Mouse (Mus musculus): ENCODE data around the gene Gm20388. TPM values are rescaled to one million over a fixed set of nuclear protein-coding genes. Genes with fewer than 3 reads are reported as not detected.

Gm20388 gene
- polyA plus RNA-seq, 1 experiment from 2014 or later, result 8.3 TPM

GRCm38 (mm10) chr8:119981253-119981652, 70.6 kb downstream of the Gm20388 start:
- no peaks in the 10 kb centered on the region for H3K27me3 ChIP-seq (replicated peaks; ENCODE audit: control insufficient read depth, insufficient read depth, low read length)
- WGBS, result 66% methylated on average over 4 of the region's 4 CpGs
- ATAC-seq (replicated peaks; ENCODE audit: low FRiP score, low TSS enrichment, low read depth) (no peak), DNase-seq (ENCODE audit: low spot score) (no peak)
- H3K27ac ChIP-seq (ENCODE audit: low read depth), result no peak overlapping the region
- no peaks in the 10 kb centered on the region for H3K36me3 ChIP-seq (ENCODE audit: control insufficient read depth, insufficient read depth, low read length)
- H3K9me3 ChIP-seq (ENCODE audit: control insufficient read depth, low read length), result no peaks in the 10 kb centered on the region
- H3K4me3 ChIP-seq (ENCODE audit: low read depth, low read length), result no peak overlapping the region
- no peak overlapping the region for H3K4me2 ChIP-seq (ENCODE audit: low read length)
- H3K9ac ChIP-seq (ENCODE audit: low read length), result no peak overlapping the region
- no peaks in the 10 kb centered on the region for H3K4me1 ChIP-seq (replicated peaks; ENCODE audit: control insufficient read depth, insufficient read depth, low read length)

GRCm38 (mm10) chr8:119984085-119984484, 73.4 kb downstream of the Gm20388 start:
- Histone ChIP-seq H3K36me3 (ENCODE audit: control insufficient read depth, insufficient read depth, low read length) (no peaks in the 10 kb centered on the region), H3K9me3 (ENCODE audit: control insufficient read depth, low read length) (no peaks in the 10 kb centered on the region), H3K9ac (ENCODE audit: low read length) (no peak overlapping the region), H3K4me3 (ENCODE audit: low read depth, low read length) (no peak overlapping the region), H3K4me1 (replicated peaks; ENCODE audit: control insufficient read depth, insufficient read depth, low read length) (no peaks in the 10 kb centered on the region), H3K4me2 (ENCODE audit: low read length) (no peak overlapping the region), H3K27me3 (replicated peaks; ENCODE audit: control insufficient read depth, insufficient read depth, low read length) (no peaks in the 10 kb centered on the region), H3K27ac (ENCODE audit: low read depth) (no peak overlapping the region)
- ATAC-seq (replicated peaks; ENCODE audit: low FRiP score, low TSS enrichment, low read depth) (no peak), DNase-seq (ENCODE audit: low spot score) (no peak)

- DNase-seq (ENCODE audit: low spot score) (no peak), ATAC-seq (replicated peaks; ENCODE audit: low FRiP score, low TSS enrichment, low read depth) (no peak)
- Histone ChIP-seq H3K9me3 (ENCODE audit: control insufficient read depth, low read length) (no peaks in the 10 kb centered on the region), H3K27ac (ENCODE audit: low read depth) (no peak overlapping the region), H3K4me3 (ENCODE audit: low read depth, low read length) (no peak overlapping the region), H3K4me1 (replicated peaks; ENCODE audit: control insufficient read depth, insufficient read depth, low read length) (no peaks in the 10 kb centered on the region), H3K36me3 (ENCODE audit: control insufficient read depth, insufficient read depth, low read length) (no peaks in the 10 kb centered on the region), H3K27me3 (replicated peaks; ENCODE audit: control insufficient read depth, insufficient read depth, low read length) (no peaks in the 10 kb centered on the region), H3K9ac (ENCODE audit: low read length) (no peak overlapping the region), H3K4me2 (ENCODE audit: low read length) (no peak overlapping the region)
- 63% methylated on average over 5 of the region's 5 CpGs for WGBS
These were observed 75.5 kb downstream of the Gm20388 start for GRCm38 (mm10) chr8:119986174-119986573.

GRCm38 (mm10) chr8:119988087-119988486, 77.4 kb downstream of the Gm20388 start:
- Histone ChIP-seq H3K27ac (ENCODE audit: low read depth) (no peak overlapping the region), H3K4me1 (replicated peaks; ENCODE audit: control insufficient read depth, insufficient read depth, low read length) (peaks cover 7% of the 10 kb centered on the region; the same call in 1 of the 2 replicates), H3K36me3 (ENCODE audit: control insufficient read depth, insufficient read depth, low read length) (no peaks in the 10 kb centered on the region), H3K4me3 (ENCODE audit: low read depth, low read length) (no peak overlapping the region), H3K9me3 (ENCODE audit: control insufficient read depth, low read length) (no peaks in the 10 kb centered on the region), H3K27me3 (replicated peaks; ENCODE audit: control insufficient read depth, insufficient read depth, low read length) (no peaks in the 10 kb centered on the region), H3K4me2 (ENCODE audit: low read length) (no peak overlapping the region), H3K9ac (ENCODE audit: low read length) (no peak overlapping the region)
- DNase-seq (ENCODE audit: low spot score), result no peak
- ATAC-seq (replicated peaks; ENCODE audit: low FRiP score, low TSS enrichment, low read depth), result no peak
- WGBS, result 65% methylated on average over 15 of the region's 15 CpGs

GRCm38 (mm10) chr8:119992249-119992648, 81.6 kb downstream of the Gm20388 start, which contains the start of gene Crispld2:
Gene Crispld2 (plus strand): TSS chr8:119992438.
- peaks cover 24% of the 10 kb centered on the region for H3K4me1 ChIP-seq (replicated peaks; ENCODE audit: control insufficient read depth, insufficient read depth, low read length)
- ATAC-seq (replicated peaks; ENCODE audit: low FRiP score, low TSS enrichment, low read depth) (peak; percentile 88), DNase-seq (ENCODE audit: low spot score) (peak; percentile 89)
- no peaks in the 10 kb centered on the region for H3K9me3 ChIP-seq (ENCODE audit: control insufficient read depth, low read length)
- peak within 1 kb of the TSS; percentile 35 for H3K9ac ChIP-seq (ENCODE audit: low read length)
- peak within 1 kb of the TSS; percentile 27; the same call in 1 of the 2 replicates for H3K27ac ChIP-seq (ENCODE audit: low read depth)
- H3K36me3 ChIP-seq (ENCODE audit: control insufficient read depth, insufficient read depth, low read length), result no peaks in the 10 kb centered on the region
- peak within 1 kb of the TSS; percentile 44 for H3K4me3 ChIP-seq (ENCODE audit: low read depth, low read length)
- peak within 1 kb of the TSS; percentile 51 for H3K4me2 ChIP-seq (ENCODE audit: low read length)
- under 1% methylated on average over 25 of the region's 25 CpGs for WGBS
- no peaks in the 10 kb centered on the region for H3K27me3 ChIP-seq (replicated peaks; ENCODE audit: control insufficient read depth, insufficient read depth, low read length)

GRCm38 (mm10) chr8:119994114-119994513, 83.5 kb downstream of the Gm20388 start:
- no peak overlapping the region for H3K9ac ChIP-seq (ENCODE audit: low read length)
- peaks cover 24% of the 10 kb centered on the region for H3K4me1 ChIP-seq (replicated peaks; ENCODE audit: control insufficient read depth, insufficient read depth, low read length)
- peak overlapping the region; percentile 44 for H3K4me3 ChIP-seq (ENCODE audit: low read depth, low read length)
- no peaks in the 10 kb centered on the region for H3K9me3 ChIP-seq (ENCODE audit: control insufficient read depth, low read length)
- no peak for DNase-seq (ENCODE audit: low spot score)
- H3K27ac ChIP-seq (ENCODE audit: low read depth), result 0 out of 2 replicates have a peak overlapping the region, but pooled peaks have one; percentile 16
- 35% methylated on average over 7 of the region's 7 CpGs for WGBS
- H3K36me3 ChIP-seq (ENCODE audit: control insufficient read depth, insufficient read depth, low read length), result no peaks in the 10 kb centered on the region
- ATAC-seq (replicated peaks; ENCODE audit: low FRiP score, low TSS enrichment, low read depth), result no peak
- no peaks in the 10 kb centered on the region for H3K27me3 ChIP-seq (replicated peaks; ENCODE audit: control insufficient read depth, insufficient read depth, low read length)
- peak overlapping the region; percentile 51 for H3K4me2 ChIP-seq (ENCODE audit: low read length)

- ATAC-seq (replicated peaks; ENCODE audit: low FRiP score, low TSS enrichment, low read depth) (no peak), DNase-seq (ENCODE audit: low spot score) (no peak)
- WGBS, result 21% methylated on average over 6 of the region's 6 CpGs
- H3K36me3 ChIP-seq (ENCODE audit: control insufficient read depth, insufficient read depth, low read length), result no peaks in the 10 kb centered on the region
- 0 out of 2 replicates have a peak overlapping the region, but pooled peaks have one; percentile 16 for H3K27ac ChIP-seq (ENCODE audit: low read depth)
- peaks cover 24% of the 10 kb centered on the region for H3K4me1 ChIP-seq (replicated peaks; ENCODE audit: control insufficient read depth, insufficient read depth, low read length)
- H3K4me3 ChIP-seq (ENCODE audit: low read depth, low read length), result peak overlapping the region; percentile 44
- H3K4me2 ChIP-seq (ENCODE audit: low read length), result peak overlapping the region; percentile 51
- no peaks in the 10 kb centered on the region for H3K27me3 ChIP-seq (replicated peaks; ENCODE audit: control insufficient read depth, insufficient read depth, low read length)
- H3K9me3 ChIP-seq (ENCODE audit: control insufficient read depth, low read length), result no peaks in the 10 kb centered on the region
- H3K9ac ChIP-seq (ENCODE audit: low read length), result peak overlapping the region; percentile 25; the same call in 1 of the 2 replicates
These were observed 83.9 kb downstream of the Gm20388 start for GRCm38 (mm10) chr8:119994556-119994955.

GRCm38 (mm10) chr8:119997266-119997665, 86.6 kb downstream of the Gm20388 start:
- ATAC-seq (replicated peaks; ENCODE audit: low FRiP score, low TSS enrichment, low read depth) (no peak), DNase-seq (ENCODE audit: low spot score) (no peak)
- 72% methylated on average over 4 of the region's 4 CpGs for WGBS
- H3K9me3 ChIP-seq (ENCODE audit: control insufficient read depth, low read length), result no peaks in the 10 kb centered on the region
- no peaks in the 10 kb centered on the region for H3K27me3 ChIP-seq (replicated peaks; ENCODE audit: control insufficient read depth, insufficient read depth, low read length)
- no peak overlapping the region for H3K27ac ChIP-seq (ENCODE audit: low read depth)
- no peaks in the 10 kb centered on the region for H3K36me3 ChIP-seq (ENCODE audit: control insufficient read depth, insufficient read depth, low read length)
- peaks cover 38% of the 10 kb centered on the region for H3K4me1 ChIP-seq (replicated peaks; ENCODE audit: control insufficient read depth, insufficient read depth, low read length)
- no peak overlapping the region for H3K9ac ChIP-seq (ENCODE audit: low read length)
- no peak overlapping the region for H3K4me3 ChIP-seq (ENCODE audit: low read depth, low read length)
- no peak overlapping the region for H3K4me2 ChIP-seq (ENCODE audit: low read length)

GRCm38 (mm10) chr8:120000461-120000860, 89.8 kb downstream of the Gm20388 start:
- Histone ChIP-seq H3K27ac (ENCODE audit: low read depth) (peak overlapping the region; percentile 36; the same call in 1 of the 2 replicates), H3K4me3 (ENCODE audit: low read depth, low read length) (no peak overlapping the region), H3K27me3 (replicated peaks; ENCODE audit: control insufficient read depth, insufficient read depth, low read length) (no peaks in the 10 kb centered on the region), H3K9ac (ENCODE audit: low read length) (no peak overlapping the region), H3K4me2 (ENCODE audit: low read length) (no peak overlapping the region), H3K36me3 (ENCODE audit: control insufficient read depth, insufficient read depth, low read length) (no peaks in the 10 kb centered on the region), H3K9me3 (ENCODE audit: control insufficient read depth, low read length) (no peaks in the 10 kb centered on the region), H3K4me1 (replicated peaks; ENCODE audit: control insufficient read depth, insufficient read depth, low read length) (peaks cover 43% of the 10 kb centered on the region)
- DNase-seq (ENCODE audit: low spot score), result no peak
- WGBS, result 15% methylated on average over 8 of the region's 8 CpGs
- ATAC-seq (replicated peaks; ENCODE audit: low FRiP score, low TSS enrichment, low read depth), result no peak
